Mouse (Mus musculus): ENCODE results near the gene Cers6.

DNA sequence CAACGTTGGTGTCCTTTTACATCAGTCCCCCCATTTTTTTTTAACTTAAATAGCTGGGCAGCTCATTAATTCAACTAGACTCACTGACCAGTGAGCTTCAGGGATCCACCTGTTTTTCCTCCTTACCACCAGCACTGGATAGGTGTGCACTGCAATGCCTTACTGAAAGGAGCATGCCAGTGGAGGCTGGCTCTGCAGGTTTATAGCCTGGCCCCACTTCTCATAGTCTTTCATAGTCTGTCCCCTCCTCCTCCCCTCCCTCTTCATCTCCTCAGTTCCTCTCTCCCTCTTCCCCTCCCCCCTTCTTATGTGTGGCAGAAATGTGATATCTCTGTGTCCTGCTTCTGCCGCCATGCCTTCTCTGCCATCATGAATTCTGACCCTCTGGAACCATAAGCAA, 112.5 kb downstream of the Cers6 start:
- TF ChIP-seq POLR2A (IDR thresholded peaks at IDR 0.05; ENCODE audit: low read depth, low read length) = no peak
- TF ChIP-seq CTCF (IDR thresholded peaks at IDR 0.05; ENCODE audit: borderline replicate concordance, insufficient read depth, low read length) = no peak
